Mouse (Mus musculus) CH12.LX (cell line): ENCODE measurements around the gene Prm2. TPM values are rescaled to one million over a fixed set of nuclear protein-coding genes. Genes with fewer than 3 reads are reported as not detected.

ENCODE experiments used
- DNase-seq: peaks from one replicate; pipeline ENCODE4 v3.0.0-alpha.2; 2013; ENCODE audit errors: extremely low read depth
- H3K27ac ChIP-seq: 2 replicates; pipeline ENCODE4 v1.5.1; 2012; ENCODE audit warnings: low read depth, mild to moderate bottlenecking, control low read depth, moderate library complexity; ENCODE audit not compliant: insufficient read depth
- H3K27me3 ChIP-seq: replicated peaks from 2 replicates; pipeline ENCODE3; 2012; ENCODE audit warnings: inconsistent platforms
- H3K36me3 ChIP-seq, 2 experiments: replicated peaks in 1 of 2; 2 replicates each; pipeline versions ENCODE3 to v1.6.1; 2012; ENCODE audit warnings: inconsistent platforms in 1 of 2, low read length in 1 of 2, mild to moderate bottlenecking in 1 of 2, mixed read lengths in 1 of 2, moderate library complexity in 1 of 2; ENCODE audit not compliant: control insufficient read depth in 1 of 2, insufficient read depth in 1 of 2
- H3K4me1 ChIP-seq, 2 experiments: 2 replicates each; pipeline ENCODE4 v1.6.1; 2012; ENCODE audit warnings: inconsistent platforms in 1 of 2, moderate library complexity in 1 of 2; ENCODE audit not compliant: insufficient read depth in 2 of 2, control insufficient read depth in 1 of 2
- H3K4me2 ChIP-seq: 2 replicates; pipeline ENCODE4 v1.6.1; 2012; ENCODE audit warnings: low read depth, mild to moderate bottlenecking, control low read depth; ENCODE audit not compliant: poor library complexity, insufficient read depth, severe bottlenecking
- H3K4me3 ChIP-seq, 3 experiments: fragments of 150-350 bp in 1 of 3; sonication (generic) in 1 of 3; replicated peaks in 1 of 3; 2 replicates each; pipeline versions ENCODE3 to v1.5.1; 2011 to 2012; ENCODE audit warnings: low read depth in 2 of 3, low read length in 2 of 3, mild to moderate bottlenecking in 2 of 3, moderate library complexity in 2 of 3, control low read depth in 1 of 3, improper control_type of control experiment in 1 of 3, inconsistent platforms in 1 of 3, mixed read lengths in 1 of 3; ENCODE audit not compliant: poor library complexity in 1 of 3
- H3K79me2 ChIP-seq: replicated peaks from 2 replicates; pipeline ENCODE4 v1.6.1; 2012; ENCODE audit warnings: mild to moderate bottlenecking, moderate library complexity; ENCODE audit not compliant: control insufficient read depth, poor library complexity, insufficient read depth, severe bottlenecking; ENCODE audit errors: extremely low read depth
- H3K9ac ChIP-seq: 2 replicates; pipeline ENCODE4 v1.6.1; 2012; ENCODE audit warnings: low read depth, mild to moderate bottlenecking, control low read depth, moderate library complexity; ENCODE audit not compliant: insufficient read depth
- H3K9me3 ChIP-seq: replicated peaks from 2 replicates; pipeline ENCODE3; 2012; ENCODE audit warnings: low read length, inconsistent platforms, mixed read lengths
- CHD1 ChIP-seq: IDR thresholded peaks from 2 replicates; pipeline ENCODE4 v1.6.1; 2012; ENCODE audit warnings: low read depth, low read length, improper control_type of control experiment, inconsistent platforms
- CHD2 ChIP-seq: IDR thresholded peaks from 2 replicates; pipeline ENCODE4 v1.6.1; 2011; ENCODE audit warnings: low read length, improper control_type of control experiment
- ELF1 ChIP-seq: IDR thresholded peaks from 2 replicates; pipeline ENCODE4 v1.6.1; 2014; ENCODE audit warnings: low read depth, mild to moderate bottlenecking, inconsistent platforms, low read length, improper control_type of control experiment
- EP300 ChIP-seq: IDR thresholded peaks from 2 replicates; pipeline ENCODE4 v1.6.1; 2011; ENCODE audit warnings: low read length, improper control_type of control experiment
- ETS1 ChIP-seq: conservative IDR thresholded peaks from 2 replicates; pipeline ENCODE4 v1.6.1; 2012; ENCODE audit warnings: low read depth, mild to moderate bottlenecking, inconsistent platforms, low read length, improper control_type of control experiment, moderate library complexity
- GABPA ChIP-seq: IDR thresholded peaks from 2 replicates; pipeline ENCODE4 v1.6.1; 2012; ENCODE audit warnings: low read depth, low read length, improper control_type of control experiment, inconsistent platforms; ENCODE audit not compliant: insufficient replicate concordance
- JUN ChIP-seq: IDR thresholded peaks from 2 replicates; pipeline ENCODE4 v1.6.1; 2011; ENCODE audit warnings: low read depth, mild to moderate bottlenecking, low read length, improper control_type of control experiment, moderate library complexity; ENCODE audit not compliant: insufficient read depth
- MAX ChIP-seq: IDR thresholded peaks from 2 replicates; pipeline ENCODE4 v1.6.1; 2011; ENCODE audit warnings: low read length, improper control_type of control experiment
- MAZ ChIP-seq: IDR thresholded peaks from 2 replicates; pipeline ENCODE4 v1.6.1; 2012; ENCODE audit warnings: low read depth, mild to moderate bottlenecking, inconsistent platforms, low read length, improper control_type of control experiment, moderate library complexity
- MEF2A ChIP-seq: IDR thresholded peaks from 2 replicates; pipeline ENCODE4 v1.6.1; 2014; ENCODE audit warnings: low read depth, mild to moderate bottlenecking, inconsistent platforms, low read length, improper control_type of control experiment, borderline replicate concordance
- MXI1 ChIP-seq: IDR thresholded peaks from 2 replicates; pipeline ENCODE4 v1.6.1; 2011; ENCODE audit warnings: mild to moderate bottlenecking, low read depth, low read length, improper control_type of control experiment
- MYC ChIP-seq: IDR thresholded peaks from 2 replicates; pipeline ENCODE4 v1.6.1; 2011; ENCODE audit warnings: low read depth, mild to moderate bottlenecking, improper control_type of control experiment, low read length
- NRF1 ChIP-seq: IDR thresholded peaks from 2 replicates; pipeline ENCODE4 v1.6.1; 2014; ENCODE audit warnings: low read depth, mild to moderate bottlenecking, inconsistent platforms, low read length, improper control_type of control experiment, moderate library complexity
- POLR2AphosphoS2 ChIP-seq: IDR thresholded peaks from 2 replicates; pipeline ENCODE4 v1.6.1; 2011; ENCODE audit warnings: low read depth, low read length, improper control_type of control experiment
- RAD21 ChIP-seq: IDR thresholded peaks from 2 replicates; pipeline ENCODE4 v1.6.1; 2011; ENCODE audit warnings: low read depth, mild to moderate bottlenecking, low read length, improper control_type of control experiment, moderate library complexity
- SMC3 ChIP-seq: IDR thresholded peaks from 2 replicates; pipeline ENCODE4 v1.6.1; 2011; ENCODE audit warnings: low read depth, low read length, improper control_type of control experiment
- TBP ChIP-seq: conservative IDR thresholded peaks from 2 replicates; pipeline ENCODE4 v1.6.1; 2011; ENCODE audit warnings: low read depth, low read length, improper control_type of control experiment
- TCF12 ChIP-seq: IDR thresholded peaks from 2 replicates; pipeline ENCODE4 v1.6.1; 2014; ENCODE audit warnings: low read depth, mild to moderate bottlenecking, inconsistent platforms, low read length, improper control_type of control experiment
- USF1 ChIP-seq: IDR thresholded peaks from 2 replicates; pipeline ENCODE4 v1.6.1; 2014; ENCODE audit warnings: low read depth, mild to moderate bottlenecking, inconsistent platforms, low read length, improper control_type of control experiment
- USF2 ChIP-seq: conservative IDR thresholded peaks from 2 replicates; pipeline ENCODE4 v1.6.1; 2011; ENCODE audit warnings: low read depth, low read length, improper control_type of control experiment
- ZKSCAN1 ChIP-seq: IDR thresholded peaks from 2 replicates; pipeline ENCODE4 v1.6.1; 2012; ENCODE audit warnings: low read depth, inconsistent platforms, low read length, improper control_type of control experiment, borderline replicate concordance
- dilution Hi-C: fragments of 300-500 bp; cut with MboI; formaldehyde crosslinking; loops from 2 replicates; pipeline ENCODE4 v1.14.3; 2020; ENCODE audit warnings: low sequenced_read_pairs; ENCODE audit not compliant: extremely low pct_unique_long_range_greater_than_20kb, extremely low pct_ligation_motif_present
- in situ Hi-C: fragments of 300-500 bp; cut with MboI; formaldehyde crosslinking; loops from 3 replicates; pipeline ENCODE4 v1.14.3; 2019; ENCODE audit warnings: low sequenced_read_pairs, low pct_ligation_motif_present, low pct_unique_long_range_greater_than_20kb, mixed read lengths
- polyA plus RNA-seq: library from polyadenylated mRNA; unstranded; fragments of >175 nt; gene quantifications from 2 replicates; pipeline ENCODE4 v1.2.1, GENCODE M21; 2012; ENCODE audit warnings: low read depth; ENCODE audit not compliant: insufficient read length
- total RNA-seq, 2 experiments: library from RNA; depleted of rRNA; stranded (reverse); fragments of 300-350 nt in 1 of 2; fragments of >200 nt in 1 of 2; gene quantifications; 2 replicates each; pipeline ENCODE4 v1.2.3; 2012 to 2014

Gene Prm2
- total and polyA plus RNA-seq, 3 experiments, result not detected

DNA sequence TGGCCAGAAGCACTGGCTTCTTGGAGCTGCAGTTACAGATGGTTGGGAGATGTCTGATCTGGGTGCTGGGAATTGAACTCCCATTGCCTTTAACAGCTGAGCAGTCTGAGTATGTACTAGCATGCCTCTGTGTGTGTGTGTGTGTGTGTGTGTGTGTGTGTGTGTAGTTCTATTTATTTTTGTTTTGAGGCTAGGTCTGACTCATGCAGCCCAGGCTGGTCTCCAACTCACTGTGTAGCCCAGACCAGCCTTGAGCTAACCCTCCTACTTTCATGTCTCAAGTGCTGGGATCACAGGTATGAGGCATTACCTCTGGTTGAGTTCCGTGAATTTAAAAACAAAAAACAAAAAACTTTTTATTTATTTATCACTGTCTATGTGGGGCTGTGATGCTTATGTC lies 28.6 kb upstream of the Prm2 start:
- DNase-seq, result no peak
- Histone ChIP-seq H3K9me3 (peaks cover 3% of the 10 kb centered on the region), H3K4me2 (no peak overlapping the region), H3K79me2 (no peaks in the 10 kb centered on the region), H3K9ac (no peak overlapping the region), H3K4me3 (no peak overlapping the region), H3K27me3 (peaks cover 3% of the 10 kb centered on the region), H3K4me1 (peaks cover 16 to 20% of the 10 kb centered on the region in 2 experiments), H3K36me3 (no peaks in the 10 kb centered on the region), H3K27ac (no peak overlapping the region)
- dilution Hi-C loops (no loop called here), in situ Hi-C loops (no loop called here)
- TF ChIP-seq CHD1, result no peak
- no peak for TF ChIP-seq USF2
- TF ChIP-seq NRF1, result no peak
- TF ChIP-seq USF1, result no peak
- no peak for TF ChIP-seq JUN
- no peak for TF ChIP-seq POLR2AphosphoS2
- TF ChIP-seq SMC3, result no peak
- TF ChIP-seq ELF1, result no peak

DNA sequence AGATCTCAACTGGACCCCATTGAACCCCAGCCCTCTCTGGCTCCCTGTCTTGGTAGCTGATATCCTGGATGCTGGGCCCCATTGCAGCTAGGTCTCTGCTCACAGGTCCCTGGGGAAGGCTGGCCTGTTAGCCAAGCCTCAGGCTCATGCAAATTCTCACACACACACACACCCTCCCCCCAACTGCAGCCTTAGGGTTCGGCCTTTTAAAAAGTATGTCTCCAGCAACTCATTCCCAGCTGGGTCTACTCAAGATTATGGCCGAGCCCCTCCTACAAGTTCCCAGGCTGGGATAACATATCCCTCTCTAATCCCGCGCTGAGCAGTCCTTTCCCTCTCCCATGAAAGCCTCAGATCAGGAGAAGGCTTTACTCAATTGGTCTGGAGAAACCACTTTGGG lies 25.5 kb upstream of the Prm2 start:
- Histone ChIP-seq H3K79me2 (no peaks in the 10 kb centered on the region), H3K4me3 (no peak overlapping the region), H3K4me1 (peaks cover 21 to 37% of the 10 kb centered on the region in 2 experiments), H3K4me2 (peak overlapping the region; percentile 41), H3K9ac (no peak overlapping the region), H3K36me3 (no peaks in the 10 kb centered on the region), H3K27ac (no peak overlapping the region), H3K27me3 (peaks cover 3% of the 10 kb centered on the region), H3K9me3 (peaks cover 3% of the 10 kb centered on the region)
- in situ Hi-C loops (no loop called here), dilution Hi-C loops (no loop called here)
- TF ChIP-seq MXI1 (0 out of 2 replicates have a peak, but pooled peaks have one; percentile 20), CHD2 (peak; percentile 56), EP300 (0 out of 2 replicates have a peak, but pooled peaks have one; percentile 37), TCF12 (peak; percentile 50; the same call in 1 of the 2 replicates), MEF2A (no peak)
- DNase-seq, result peak; percentile 74

DNA sequence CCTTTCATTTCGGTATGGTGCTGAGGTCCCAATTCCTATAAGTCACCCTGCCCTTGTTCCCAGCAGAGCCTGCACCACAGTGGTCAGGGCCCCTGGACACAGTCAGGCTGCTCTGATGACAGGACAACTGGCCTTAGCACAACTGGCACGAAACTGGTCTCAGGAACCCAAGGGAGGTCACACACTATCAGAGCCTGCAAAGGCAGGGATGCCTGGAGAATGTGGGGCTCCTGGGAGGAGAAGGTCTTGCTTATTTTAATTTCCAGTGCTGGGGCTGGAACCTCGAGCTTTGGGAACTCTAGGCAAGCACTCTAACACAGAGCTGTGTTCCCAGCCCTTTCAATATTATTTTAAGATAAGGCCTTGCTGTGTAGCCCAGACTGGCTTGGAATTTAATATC lies 24.0 kb upstream of the Prm2 start:
- Histone ChIP-seq H3K9ac (no peak overlapping the region), H3K36me3 (no peaks in the 10 kb centered on the region), H3K9me3 (peaks cover 3% of the 10 kb centered on the region), H3K79me2 (no peaks in the 10 kb centered on the region), H3K4me3 (no peak overlapping the region), H3K27me3 (peaks cover 4% of the 10 kb centered on the region), H3K4me2 (no peak overlapping the region), H3K27ac (no peak overlapping the region), H3K4me1 (peaks cover 23 to 40% of the 10 kb centered on the region in 2 experiments)
- dilution Hi-C loops (no loop called here), in situ Hi-C loops (no loop called here)
- TF ChIP-seq ZKSCAN1 (no peak), MYC (no peak), MAX (no peak), TBP (no peak), USF2 (no peak), TCF12 (no peak), MAZ (no peak), GABPA (no peak), RAD21 (no peak), CHD2 (no peak), ETS1 (no peak), ELF1 (no peak), MEF2A (no peak)
- DNase-seq, result no peak
